Mouse (Mus musculus) yolk sac, embryonic 10.5 days (tissue): ENCODE results near the gene Ltbp4.
A peak's percentile ranks its signal among the peaks of the same experiment; 100 is the strongest.

ENCODE experiments used
- DNase-seq: peaks from one replicate; pipeline ENCODE4 v3.0.0-alpha.2; 2017; ENCODE audit warnings: low spot score

Gene Ltbp4

DNA sequence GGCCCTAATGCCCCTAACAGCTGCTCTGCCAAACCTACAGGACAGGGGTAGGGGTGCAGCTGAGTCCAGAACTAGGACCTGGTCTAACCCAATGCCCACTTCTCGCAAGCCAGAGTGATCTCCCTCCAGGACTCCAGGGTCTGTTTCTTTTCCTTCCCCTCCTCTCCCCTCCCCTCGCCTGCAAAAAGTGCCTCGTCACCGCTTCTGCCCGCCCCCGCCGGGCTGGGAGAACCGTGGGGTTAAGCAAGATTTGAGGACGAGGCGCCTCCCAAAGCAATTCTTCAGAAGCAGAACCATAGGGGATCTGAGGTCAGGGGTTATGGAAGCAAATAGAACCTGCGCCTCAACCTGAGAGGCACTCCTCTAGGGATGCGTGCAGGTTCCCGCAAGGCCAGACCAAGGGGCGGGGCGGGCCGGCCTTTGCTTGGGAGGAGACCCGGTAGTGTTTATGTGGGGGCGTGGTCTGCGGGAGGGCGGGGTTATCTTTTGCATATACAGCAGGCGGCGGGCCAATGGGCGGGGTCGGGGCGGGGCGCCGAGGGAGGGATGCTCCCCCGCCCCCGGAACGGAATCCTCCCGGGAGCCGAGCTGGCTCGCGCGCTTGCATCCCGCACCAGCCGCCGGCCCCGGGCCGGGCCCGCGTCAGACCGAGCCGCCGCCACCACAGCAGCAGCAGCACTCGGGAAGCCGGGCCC, 79.1 kb downstream of the Ltbp4 start, which contains the start of gene Numbl:
TSS of gene Numbl (plus strand) at position 229 of the 695 bp plus-strand sequence.
- peak; percentile 93 for DNase-seq

DNA sequence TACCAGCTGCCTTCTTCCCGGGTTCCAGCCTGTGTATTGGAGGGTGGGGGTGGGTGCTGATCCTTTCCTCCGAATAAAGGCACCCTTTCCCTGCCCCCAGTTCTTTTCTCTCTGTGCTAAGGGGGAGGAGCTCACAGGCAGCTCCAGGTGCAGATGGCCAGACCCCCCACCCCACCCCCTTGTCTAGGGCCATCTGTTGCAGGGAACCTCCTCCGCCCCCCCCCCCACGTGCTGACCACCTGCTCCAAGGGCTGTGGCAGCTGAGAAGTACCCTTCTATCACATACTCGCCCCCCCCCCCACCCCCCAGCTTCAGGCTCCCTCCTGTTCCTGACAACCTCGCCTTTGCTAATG, 79.7 kb downstream of the Ltbp4 start:
- DNase-seq: no peak

DNA sequence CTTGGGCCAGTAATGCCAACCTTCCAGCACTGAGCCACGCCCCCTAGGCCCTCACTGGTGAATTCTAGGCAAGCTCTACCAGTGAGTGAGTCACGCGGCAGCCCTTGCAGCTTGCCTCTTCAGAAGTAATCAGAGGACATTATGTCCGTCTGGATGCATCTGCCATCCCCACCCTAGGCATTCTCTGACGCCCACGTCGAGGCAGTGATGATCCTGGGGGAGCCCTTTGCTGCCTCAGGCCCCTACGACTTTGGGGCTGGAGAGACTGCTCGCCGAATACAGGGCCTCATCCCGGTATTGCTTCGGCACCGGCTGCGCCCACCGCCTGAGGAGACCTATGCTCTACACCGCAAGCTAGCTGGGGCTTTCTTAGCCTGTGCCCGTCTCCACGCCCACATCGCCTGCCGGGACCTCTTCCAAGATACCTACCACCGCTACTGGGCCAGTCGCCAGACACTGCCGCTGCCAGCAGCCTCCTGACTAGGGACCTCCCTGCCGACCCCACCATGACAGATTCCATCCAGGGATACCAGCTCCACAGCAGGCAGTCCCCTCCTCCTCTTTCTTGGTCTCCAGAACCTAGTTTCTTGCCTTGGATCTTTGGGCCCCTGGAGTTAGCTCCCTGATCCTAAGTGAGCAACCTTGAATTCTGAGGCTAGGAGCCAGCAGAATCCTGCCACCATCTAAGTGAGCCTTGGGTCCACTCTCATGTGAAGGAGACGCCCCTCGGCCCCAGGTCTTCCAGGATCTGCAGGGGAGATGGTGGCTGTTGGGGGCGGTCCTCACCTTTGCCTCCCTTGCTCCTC, 80.2 kb downstream of the Ltbp4 start:
- no peak for DNase-seq

DNA sequence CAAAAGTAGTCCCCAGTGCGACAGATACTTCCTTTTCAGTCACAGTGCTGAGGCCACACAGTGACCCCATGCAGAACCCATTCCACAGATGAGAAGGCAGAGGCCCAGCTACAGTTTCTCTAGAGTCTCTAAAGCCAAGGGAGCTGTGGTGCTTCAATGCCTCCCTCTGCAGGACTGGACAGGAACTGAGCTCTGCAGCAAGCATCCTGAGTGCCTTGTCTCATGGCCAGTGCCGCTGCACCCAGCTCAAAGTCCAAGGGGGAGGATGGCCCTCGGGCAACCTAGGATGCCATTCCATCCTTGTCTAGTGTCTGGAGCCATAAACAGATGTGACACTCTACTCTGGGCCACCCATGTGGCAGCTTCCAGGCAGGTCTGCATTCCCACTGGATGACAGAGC, 81.8 kb downstream of the Ltbp4 start:
- DNase-seq: peak; percentile 22
